Mouse (Mus musculus) neural tube, embryonic 11.5 days (tissue): ENCODE data around the gene Atox1. TPM values are rescaled to one million over a fixed set of nuclear protein-coding genes. Genes with fewer than 3 reads are reported as not detected.
A peak's percentile ranks its signal among the peaks of the same experiment; 100 is the strongest.

Experiments
- ATAC-seq: fragments of 200-750 bp; cut with Nextera tagmentation; 2 replicates; pipeline ENCODE4 v1.8.0; 2017; ENCODE audit warnings: moderate number of reproducible peaks, mild to moderate bottlenecking, moderate TSS enrichment, moderate library complexity; ENCODE audit not compliant: insufficient read depth, low FRiP score, low TSS enrichment
- DNase-seq: peaks from one replicate; pipeline ENCODE4 v3.0.0-alpha.2; 2015; ENCODE audit warnings: low spot score
- H3K27ac ChIP-seq: fragments of 300-500 bp; sonication (generic); 2 replicates; pipeline ENCODE4 v1.5.1; 2014; ENCODE audit warnings: low read depth, mild to moderate bottlenecking, low read length
- H3K27me3 ChIP-seq: fragments of 300-500 bp; sonication (generic); 2 replicates; pipeline ENCODE4 v1.6.1; 2014; ENCODE audit warnings: mild to moderate bottlenecking, low read length, mixed read lengths; ENCODE audit not compliant: control insufficient read depth, insufficient read depth
- H3K36me3 ChIP-seq: fragments of 300-500 bp; sonication (generic); 2 replicates; pipeline ENCODE4 v1.6.1; 2014; ENCODE audit warnings: mild to moderate bottlenecking, low read length, moderate library complexity, mixed read lengths; ENCODE audit not compliant: control insufficient read depth, insufficient read depth
- H3K4me1 ChIP-seq: fragments of 300-500 bp; sonication (generic); 2 replicates; pipeline ENCODE4 v1.6.1; 2014; ENCODE audit warnings: low read length, mixed read lengths; ENCODE audit not compliant: control insufficient read depth, insufficient read depth
- H3K4me2 ChIP-seq: fragments of 300-500 bp; sonication (generic); 2 replicates; pipeline ENCODE4 v1.6.1; 2014; ENCODE audit warnings: low read depth, mild to moderate bottlenecking, moderate library complexity
- H3K4me3 ChIP-seq: fragments of 300-500 bp; sonication (generic); 2 replicates; pipeline ENCODE4 v1.5.1; 2014; ENCODE audit warnings: low read depth, low read length
- H3K9ac ChIP-seq: fragments of 300-500 bp; sonication (generic); 2 replicates; pipeline ENCODE4 v1.6.1; 2014; ENCODE audit warnings: mild to moderate bottlenecking, low read length
- H3K9me3 ChIP-seq: fragments of 300-500 bp; sonication (generic); 2 replicates; pipeline ENCODE4 v1.6.1; 2016; ENCODE audit warnings: low read length; ENCODE audit not compliant: control insufficient read depth
- WGBS: fragments of 180-500 bp; shearing (Covaris S2); extraction: QIAGEN DNeasy Blood & Tissue Kit; methylation state at CpG from one replicate; pipeline ENCODE4 v1.1.7; 2014; 5-methylcytosine and 5-hydroxymethylcytosine counted together
- polyA plus RNA-seq: library from polyadenylated mRNA; unstranded; fragments of >200 nt; fragmentation: Nextera tagmentation; extraction: Ambion mirVana; gene quantifications from 2 replicates; pipeline ENCODE4 v1.2.1, GENCODE M21; 2014

Gene Atox1
- polyA plus RNA-seq, 1 experiment from 2014 or later: 244 TPM

- H3K36me3 ChIP-seq: no peaks in the 10 kb centered on the region
- no peaks in the 10 kb centered on the region for H3K27me3 ChIP-seq
These were observed 21.3 kb downstream of the Atox1 start for GRCm38 (mm10) chr11:55439718-55440117.

GRCm38 (mm10) chr11:55438031-55438430 is 23.0 kb downstream of the Atox1 start:
- ATAC-seq (no peak), DNase-seq (no peak)
- Histone ChIP-seq H3K4me3 (no peak overlapping the region), H3K36me3 (no peaks in the 10 kb centered on the region), H3K4me1 (no peaks in the 10 kb centered on the region), H3K4me2 (no peak overlapping the region), H3K27ac (no peak overlapping the region), H3K27me3 (no peaks in the 10 kb centered on the region), H3K9me3 (no peaks in the 10 kb centered on the region), H3K9ac (no peak overlapping the region)
- 37% methylated on average over 4 of the region's 4 CpGs for WGBS

More at GRCm38 (mm10) chr11:55439718-55440117, 21.3 kb downstream of the Atox1 start:
- Histone ChIP-seq H3K4me3 (no peak overlapping the region), H3K4me1 (no peaks in the 10 kb centered on the region), H3K9me3 (no peaks in the 10 kb centered on the region), H3K9ac (no peak overlapping the region), H3K4me2 (no peak overlapping the region), H3K27ac (no peak overlapping the region)
- no peak for ATAC-seq
- DNase-seq: no peak
- 62% methylated on average over 5 of the region's 5 CpGs for WGBS

GRCm38 (mm10) chr11:55436089-55436488 is 24.9 kb downstream of the Atox1 start:
- Histone ChIP-seq H3K27ac (no peak overlapping the region), H3K9ac (no peak overlapping the region), H3K4me3 (no peak overlapping the region), H3K27me3 (no peaks in the 10 kb centered on the region), H3K9me3 (no peaks in the 10 kb centered on the region), H3K4me2 (no peak overlapping the region), H3K4me1 (no peaks in the 10 kb centered on the region), H3K36me3 (no peaks in the 10 kb centered on the region)
- ATAC-seq (no peak), DNase-seq (no peak)
- 84% methylated on average over 6 of the region's 6 CpGs for WGBS

- H3K9ac ChIP-seq: no peak overlapping the region
- H3K4me3 ChIP-seq: no peak overlapping the region
- no peak for ATAC-seq
- no peaks in the 10 kb centered on the region for H3K36me3 ChIP-seq
- no peaks in the 10 kb centered on the region; the same call in 1 of the 2 replicates for H3K4me1 ChIP-seq
- no peaks in the 10 kb centered on the region for H3K27me3 ChIP-seq
- DNase-seq: no peak
- no peak overlapping the region for H3K4me2 ChIP-seq
- H3K27ac ChIP-seq: no peak overlapping the region
- 80% methylated on average over 3 of the region's 3 CpGs for WGBS
- H3K9me3 ChIP-seq: no peaks in the 10 kb centered on the region
These were observed 28.1 kb downstream of the Atox1 start for GRCm38 (mm10) chr11:55432981-55433380.

GRCm38 (mm10) chr11:55429973-55430372 is 31.1 kb downstream of the Atox1 start:
- ATAC-seq: no peak
- no peak overlapping the region for H3K9ac ChIP-seq
- peaks cover 3% of the 10 kb centered on the region for H3K4me1 ChIP-seq
- no peaks in the 10 kb centered on the region for H3K36me3 ChIP-seq
- WGBS: 92% methylated on average over 2 of the region's 2 CpGs
- no peak for DNase-seq
- H3K4me3 ChIP-seq: no peak overlapping the region
- H3K9me3 ChIP-seq: no peaks in the 10 kb centered on the region
- no peaks in the 10 kb centered on the region for H3K27me3 ChIP-seq
- no peak overlapping the region for H3K27ac ChIP-seq
- no peak overlapping the region for H3K4me2 ChIP-seq

GRCm38 (mm10) chr11:55428186-55429012 is 32.6 kb downstream of the Atox1 start:
- Histone ChIP-seq H3K4me3 (no peak overlapping the region), H3K9me3 (no peaks in the 10 kb centered on the region), H3K9ac (peak overlapping the region; percentile 12; the same call in 1 of the 2 replicates), H3K4me1 (peaks cover 10% of the 10 kb centered on the region), H3K36me3 (no peaks in the 10 kb centered on the region), H3K27me3 (no peaks in the 10 kb centered on the region), H3K27ac (peak overlapping the region; percentile 58; the same call in 1 of the 2 replicates), H3K4me2 (no peak overlapping the region)
- 42% methylated on average over 16 of the region's 16 CpGs for WGBS
- ATAC-seq: peak; percentile 59; the same call in 1 of the 2 replicates
- DNase-seq: peak; percentile 85

- ATAC-seq (no peak), DNase-seq (no peak)
- Histone ChIP-seq H3K9ac (no peak overlapping the region), H3K27me3 (no peaks in the 10 kb centered on the region), H3K27ac (peak overlapping the region; percentile 20; the same call in 1 of the 2 replicates), H3K36me3 (no peaks in the 10 kb centered on the region), H3K9me3 (no peaks in the 10 kb centered on the region), H3K4me2 (no peak overlapping the region), H3K4me3 (no peak overlapping the region), H3K4me1 (peaks cover 11% of the 10 kb centered on the region)
- 79% methylated on average over 8 of the region's 8 CpGs for WGBS
These were observed 36.2 kb downstream of the Atox1 start for GRCm38 (mm10) chr11:55424746-55425360.

- H3K4me1 ChIP-seq: peaks cover 18% of the 10 kb centered on the region
- peak overlapping the region; percentile 31; the same call in 1 of the 2 replicates for H3K9ac ChIP-seq
- ATAC-seq: peak; percentile 86
- H3K27me3 ChIP-seq: no peaks in the 10 kb centered on the region
- DNase-seq: peak; percentile 78
- H3K27ac ChIP-seq: peak overlapping the region; percentile 68
- H3K9me3 ChIP-seq: no peaks in the 10 kb centered on the region
- H3K4me2 ChIP-seq: no peak overlapping the region
- no peak overlapping the region for H3K4me3 ChIP-seq
- 26% methylated on average over 4 of the region's 4 CpGs for WGBS
- H3K36me3 ChIP-seq: no peaks in the 10 kb centered on the region
These were observed 37.3 kb downstream of the Atox1 start for GRCm38 (mm10) chr11:55423756-55424155.
